Mouse (Mus musculus) urinary bladder, postnatal 14 days (tissue): Measurements from ENCODE around the gene Copz2.
A peak's percentile ranks its signal among the peaks of the same experiment; 100 is the strongest.

Source experiments
- DNase-seq: peaks from one replicate; pipeline ENCODE4 v3.0.0; 2021; ENCODE audit warnings: low spot score

Gene Copz2

GRCm38 (mm10) chr11:96867149-96867548 is 17.5 kb downstream of the Copz2 start:
- DNase-seq = peak; percentile 64

DNA sequence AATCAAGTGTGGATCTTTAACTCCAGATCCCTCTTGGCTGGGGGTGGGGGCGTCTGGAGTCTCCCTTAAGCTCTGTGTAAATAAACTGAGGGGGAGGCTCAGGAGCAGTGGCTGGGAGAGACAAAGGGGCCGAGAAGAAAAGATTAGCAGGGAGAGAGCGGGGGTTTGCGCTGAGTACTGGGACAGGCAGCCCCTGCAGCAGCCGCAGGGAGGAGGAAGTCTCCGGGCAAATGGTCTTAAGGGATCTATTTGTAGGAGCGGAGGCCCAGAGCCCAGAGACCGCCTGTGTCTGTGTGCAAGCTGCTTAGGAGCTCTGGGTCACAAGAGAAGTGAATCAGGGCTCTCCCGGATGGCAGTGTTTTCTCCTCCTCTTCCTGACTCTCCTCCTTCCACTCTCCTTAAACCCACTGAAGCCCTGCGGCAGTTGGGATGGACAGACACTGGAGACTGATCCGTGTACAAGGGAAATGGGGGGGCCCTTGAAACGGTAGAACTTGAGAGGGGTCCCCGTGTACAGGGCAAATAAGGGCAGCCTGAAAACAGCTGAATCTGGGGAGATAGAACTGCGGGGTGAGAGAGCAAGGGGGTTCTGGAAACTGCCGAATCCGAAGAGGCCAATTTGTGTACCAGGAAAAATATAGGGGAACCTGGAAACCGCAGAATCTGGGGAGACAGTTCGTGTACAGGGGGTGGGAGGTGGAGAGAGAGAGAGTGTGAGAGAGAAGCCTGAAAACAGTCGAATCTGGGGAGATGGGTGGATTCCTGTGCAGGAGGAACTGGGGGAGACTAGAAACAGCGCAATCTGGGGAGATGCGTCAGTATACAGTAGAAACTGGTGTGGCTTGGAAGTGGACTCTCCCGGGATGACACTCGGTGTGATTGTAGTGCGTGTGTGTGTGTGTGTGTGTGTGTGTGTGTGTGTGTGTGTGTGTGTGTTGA is 23.0 kb downstream of the Copz2 start:
- DNase-seq = no peak

DNA sequence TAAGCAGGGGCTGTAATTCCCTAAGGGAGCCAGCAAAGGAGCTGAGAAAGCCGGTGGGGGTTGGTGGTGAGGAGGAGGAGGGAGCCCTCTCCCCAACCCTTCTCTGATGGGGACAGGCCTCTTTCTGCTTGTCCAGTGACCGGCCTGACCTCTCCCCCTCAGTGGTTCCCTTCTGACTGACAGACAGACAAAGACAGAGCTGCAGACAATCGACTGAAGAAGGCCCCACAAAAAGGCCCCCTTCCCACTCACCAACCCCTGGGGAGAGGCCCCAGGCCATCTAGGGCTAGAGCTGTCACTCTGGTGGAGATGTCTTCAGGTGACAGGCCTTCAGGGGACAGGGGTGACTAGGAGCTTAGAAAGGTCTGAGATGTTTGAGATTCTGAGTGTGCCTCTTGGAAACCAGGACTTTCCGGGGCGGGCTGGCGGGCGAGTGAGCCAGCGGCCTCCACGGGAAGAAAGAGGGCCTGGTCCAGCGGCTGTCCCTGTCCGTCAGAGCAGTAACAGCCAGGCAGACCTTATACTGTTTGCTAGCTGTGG is 24.0 kb downstream of the Copz2 start:
- DNase-seq = no peak

GRCm38 (mm10) chr11:96875270-96875669 is 25.6 kb downstream of the Copz2 start:
- DNase-seq = no peak

- DNase-seq = peak; percentile 62
Observed at GRCm38 (mm10) chr11:96875745-96876144, 26.1 kb downstream of the Copz2 start.

- no peak for DNase-seq
Observed at GRCm38 (mm10) chr11:96876300-96877040, 26.8 kb downstream of the Copz2 start.

DNA sequence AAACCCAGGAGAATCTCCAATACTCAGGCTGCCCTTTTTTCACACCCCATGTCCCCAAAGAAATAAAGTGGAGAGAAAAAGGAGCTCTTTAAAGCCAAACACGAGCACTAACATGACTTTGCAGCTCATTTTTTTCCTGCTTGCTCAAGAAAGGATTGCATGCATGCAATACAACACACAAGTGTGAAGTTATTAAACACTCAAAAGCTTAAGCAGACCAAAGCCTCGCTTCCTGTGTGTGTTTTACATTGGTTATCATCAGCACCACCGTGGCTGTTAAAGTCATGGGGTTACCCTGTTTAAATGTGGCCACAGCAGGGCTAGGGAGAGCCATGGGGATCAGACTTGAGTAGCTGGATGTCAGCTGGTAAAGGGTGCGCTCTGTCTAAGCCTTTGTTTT is 27.4 kb downstream of the Copz2 start:
- no peak for DNase-seq

DNA sequence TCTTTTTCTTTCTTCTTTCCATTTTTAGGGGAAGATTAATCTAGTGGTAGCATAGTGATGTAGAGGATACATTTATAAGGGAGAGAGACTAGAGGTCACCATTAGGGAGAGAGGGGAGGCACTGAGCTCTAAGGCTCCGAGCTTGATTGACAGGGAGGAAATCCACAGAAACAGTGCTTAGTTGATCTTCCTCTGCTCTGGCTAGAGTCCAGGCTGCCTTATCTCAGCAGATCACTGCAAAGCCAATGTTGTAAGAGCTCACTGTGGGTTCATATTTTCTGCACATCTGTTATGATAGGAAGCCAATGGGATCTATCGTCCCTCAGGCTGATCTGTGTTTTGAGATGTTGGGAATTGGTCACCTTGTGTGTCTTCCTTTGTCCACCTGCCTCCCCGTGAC is 29.0 kb downstream of the Copz2 start:
- no peak for DNase-seq

DNA sequence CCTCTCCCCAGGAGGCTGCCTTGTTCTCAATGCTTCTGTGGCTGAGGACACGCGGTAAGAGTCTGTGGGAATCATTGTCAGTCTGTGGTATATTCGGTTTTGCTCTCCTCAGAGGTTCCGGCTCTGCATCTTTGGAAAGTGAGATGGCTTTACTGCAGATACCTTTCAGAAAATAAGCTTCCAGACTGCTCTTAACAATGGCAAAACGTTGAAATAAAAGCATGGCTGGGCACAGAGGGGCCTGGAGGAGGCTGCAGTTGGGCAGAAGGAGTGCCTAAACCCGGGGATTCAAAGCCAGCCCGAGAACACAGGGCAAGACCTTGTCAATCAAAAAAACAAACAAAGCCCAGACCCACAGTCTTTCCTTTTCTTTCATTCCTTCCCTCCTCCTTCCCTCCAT is 29.7 kb downstream of the Copz2 start:
- no peak for DNase-seq

GRCm38 (mm10) chr11:96880296-96880695 is 30.6 kb downstream of the Copz2 start:
- no peak for DNase-seq

- DNase-seq = no peak
Observed at GRCm38 (mm10) chr11:96885901-96886340, 36.3 kb downstream of the Copz2 start.

DNA sequence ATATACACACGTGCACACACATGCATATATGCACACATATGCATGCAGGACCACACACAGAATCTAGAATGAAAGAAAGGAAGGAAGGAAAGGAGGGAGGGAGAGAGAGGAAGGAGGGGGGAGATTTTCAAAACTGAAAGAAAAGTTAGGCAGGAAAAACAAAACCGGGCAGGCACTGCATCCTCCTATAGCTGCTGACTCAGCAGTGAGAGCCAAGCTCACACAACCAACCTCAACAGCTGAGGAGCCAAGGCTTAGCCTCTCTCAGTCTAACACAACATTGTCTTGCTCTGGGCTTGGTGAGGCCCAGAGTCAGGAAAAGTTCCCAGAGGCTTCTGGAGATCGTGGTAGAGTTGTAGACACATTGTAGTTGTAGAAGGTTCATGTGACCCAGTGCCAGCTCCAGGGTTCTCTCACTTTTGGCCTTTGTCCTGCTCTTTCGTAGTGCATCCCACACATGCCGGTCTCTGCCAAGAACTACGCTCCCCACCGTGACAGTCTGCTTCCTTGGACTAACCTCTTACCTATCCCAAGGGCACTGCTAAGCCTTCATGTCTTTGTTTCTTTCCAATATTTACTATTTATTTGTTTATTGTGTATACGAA is 37.4 kb downstream of the Copz2 start:
- no peak for DNase-seq

DNA sequence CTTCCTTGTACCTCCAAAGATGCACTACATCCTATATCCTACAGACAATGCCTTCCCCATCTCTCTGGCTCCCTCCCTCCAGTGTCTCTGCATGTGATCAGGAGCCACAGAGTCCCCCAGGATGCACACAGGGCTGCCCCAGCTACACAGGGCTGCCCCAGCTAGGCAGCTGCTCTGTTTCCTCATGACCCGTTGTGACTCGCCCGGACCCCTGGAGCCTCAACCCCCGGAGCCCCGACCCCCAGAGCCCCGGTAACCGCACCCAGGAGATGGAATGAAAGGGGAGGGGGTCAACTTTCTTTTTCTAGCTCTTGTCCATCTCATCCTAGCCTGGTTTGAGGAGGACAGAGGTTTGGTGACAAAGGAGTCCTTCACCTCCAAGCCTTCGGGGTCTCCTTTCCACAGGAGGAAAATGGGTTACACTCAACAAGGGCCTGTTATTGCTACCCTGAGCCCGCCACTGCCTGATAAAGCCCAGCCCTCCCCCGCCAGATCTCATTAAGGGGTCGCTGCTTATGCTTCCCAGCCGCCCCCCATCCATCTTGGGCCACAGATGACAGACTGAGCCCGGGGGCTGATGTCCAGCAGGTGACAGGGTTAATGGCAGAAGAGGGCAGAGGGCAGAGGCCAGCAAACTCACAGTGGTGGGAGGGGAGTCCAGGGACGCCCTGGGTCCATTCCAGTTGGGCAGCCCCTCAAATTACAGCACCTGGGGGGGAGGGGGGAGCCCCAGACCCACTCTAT is 42.3 kb downstream of the Copz2 start:
- DNase-seq = no peak

- DNase-seq = no peak
Observed at GRCm38 (mm10) chr11:96893203-96893842, 43.7 kb downstream of the Copz2 start.

DNA sequence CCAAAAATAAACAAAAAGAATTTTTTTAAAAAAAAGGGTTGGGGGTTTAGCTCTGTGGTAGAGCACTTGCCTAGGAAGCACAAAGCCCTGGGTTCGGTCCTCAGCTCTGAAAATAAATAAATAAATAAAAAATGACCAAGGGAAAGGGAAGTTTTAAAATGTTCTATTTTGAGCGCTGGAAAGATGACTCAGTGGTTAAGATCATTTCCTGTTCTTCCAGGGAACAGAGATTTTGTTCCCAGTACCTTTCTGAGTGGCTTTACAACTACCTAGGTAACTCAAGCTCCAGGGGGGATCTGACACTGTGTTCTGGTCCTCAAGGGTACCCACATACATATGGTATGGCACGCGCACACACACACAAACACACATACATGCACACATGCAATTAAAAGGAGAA is 46.2 kb downstream of the Copz2 start:
- DNase-seq = no peak

DNA sequence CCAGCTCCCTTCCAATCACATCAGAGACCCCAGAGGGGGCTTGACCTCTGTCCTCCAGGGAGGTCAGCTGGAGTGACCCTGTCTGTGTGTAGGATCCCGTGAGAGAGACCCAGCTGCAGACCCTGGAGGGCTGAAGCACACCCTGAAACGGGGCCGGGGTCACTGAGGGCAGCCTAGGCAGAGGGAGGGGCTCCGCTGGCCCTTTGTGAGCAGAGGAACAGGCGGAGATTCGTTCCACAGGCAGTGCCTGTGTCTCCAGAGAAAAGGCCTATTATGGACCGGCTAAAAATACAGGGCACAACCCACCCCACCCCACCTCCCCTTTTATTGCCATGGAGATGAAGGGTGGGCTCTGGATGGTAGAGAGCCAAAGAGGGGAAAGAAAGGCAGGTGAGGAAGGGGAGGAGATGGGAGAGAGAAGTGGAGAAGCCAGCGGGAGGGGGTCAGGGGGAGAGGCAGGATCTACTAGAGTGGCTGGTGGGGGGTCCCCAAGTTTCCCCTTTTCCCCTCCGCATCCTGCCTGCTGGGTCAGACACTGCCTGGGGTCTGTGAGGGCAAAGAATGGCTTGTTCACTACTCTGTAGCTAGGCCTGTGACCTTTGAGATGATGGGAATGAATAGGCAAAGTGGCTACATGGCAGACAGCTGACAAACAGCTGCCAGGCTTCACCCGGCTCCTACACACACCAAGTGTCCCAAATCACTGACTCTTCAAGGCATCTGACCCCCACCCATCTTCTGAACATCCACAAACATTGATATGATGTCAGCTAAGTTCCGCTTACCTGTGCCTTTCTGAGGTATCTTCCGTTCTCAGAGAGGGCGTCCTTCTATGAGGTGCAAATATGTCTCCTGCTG is 50.0 kb downstream of the Copz2 start:
- DNase-seq = no peak

GRCm38 (mm10) chr11:96901332-96901731 is 51.7 kb downstream of the Copz2 start:
- no peak for DNase-seq

GRCm38 (mm10) chr11:96902639-96903635 is 53.3 kb downstream of the Copz2 start:
- no peak for DNase-seq
